Mouse (Mus musculus) monocyte, adult 5-6 weeks (primary cell): Measurements from ENCODE around the gene Xpo4. TPM values are rescaled to one million over a fixed set of nuclear protein-coding genes. Genes with fewer than 3 reads are reported as not detected.

ENCODE experiments used
- ATAC-seq: fragments of 153-309, 156-312 bp; replicated peaks from 2 replicates; pipeline ENCODE4 v1.8.0; 2017; ENCODE audit warnings: mild to moderate bottlenecking; ENCODE audit not compliant: low TSS enrichment, insufficient number of reproducible peaks, severe bottlenecking, poor library complexity, low FRiP score
- total RNA-seq: library from RNA; stranded (forward); fragments of 200-1000, 200-491, 200-594 nt; gene quantifications from 3 replicates; pipeline ENCODE4 v1.2.3, GENCODE M21; 2017

Gene Xpo4
- total RNA-seq, 1 experiment from 2014 or later: 34.4 TPM

DNA sequence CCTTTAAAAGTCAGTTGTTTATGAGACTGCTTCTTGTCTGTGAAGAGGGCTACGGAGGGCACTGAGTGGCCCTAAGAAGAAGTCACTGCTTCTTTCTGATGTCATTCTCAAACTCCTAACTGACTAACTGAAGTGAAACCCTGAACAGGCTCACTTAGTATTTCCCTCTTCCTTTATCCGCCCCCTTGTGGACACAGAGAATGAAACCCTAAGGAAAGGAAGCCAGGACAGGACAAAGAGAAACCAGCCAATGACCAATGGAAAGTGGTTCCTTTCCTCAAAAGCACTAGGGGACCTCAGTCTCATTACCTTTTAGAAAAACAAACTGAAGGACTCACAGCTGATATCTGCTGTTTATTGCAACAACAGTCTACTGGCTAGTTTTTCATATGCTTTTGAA, 45.7 kb downstream of the Xpo4 start:
- peak; percentile 79 for ATAC-seq

DNA sequence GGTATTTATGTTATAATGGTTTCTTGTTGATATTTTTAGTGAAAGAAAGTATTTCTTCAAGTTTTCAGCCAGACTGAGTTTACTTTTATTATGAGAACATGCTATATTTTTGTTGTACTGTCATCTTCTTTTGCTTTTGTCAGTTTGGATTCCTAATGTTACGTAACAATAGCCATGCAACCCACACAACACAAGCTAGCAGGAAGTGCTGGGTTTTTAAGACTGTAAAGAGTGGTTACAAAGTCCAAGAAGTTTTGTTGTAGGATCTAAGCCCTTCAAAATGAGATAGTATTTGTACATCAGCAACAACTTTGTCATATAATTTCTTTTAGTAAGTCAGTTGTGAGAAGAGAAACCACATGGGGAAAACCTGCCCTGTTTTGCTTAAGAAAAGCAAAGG, 47.6 kb downstream of the Xpo4 start:
- ATAC-seq: no peak

DNA sequence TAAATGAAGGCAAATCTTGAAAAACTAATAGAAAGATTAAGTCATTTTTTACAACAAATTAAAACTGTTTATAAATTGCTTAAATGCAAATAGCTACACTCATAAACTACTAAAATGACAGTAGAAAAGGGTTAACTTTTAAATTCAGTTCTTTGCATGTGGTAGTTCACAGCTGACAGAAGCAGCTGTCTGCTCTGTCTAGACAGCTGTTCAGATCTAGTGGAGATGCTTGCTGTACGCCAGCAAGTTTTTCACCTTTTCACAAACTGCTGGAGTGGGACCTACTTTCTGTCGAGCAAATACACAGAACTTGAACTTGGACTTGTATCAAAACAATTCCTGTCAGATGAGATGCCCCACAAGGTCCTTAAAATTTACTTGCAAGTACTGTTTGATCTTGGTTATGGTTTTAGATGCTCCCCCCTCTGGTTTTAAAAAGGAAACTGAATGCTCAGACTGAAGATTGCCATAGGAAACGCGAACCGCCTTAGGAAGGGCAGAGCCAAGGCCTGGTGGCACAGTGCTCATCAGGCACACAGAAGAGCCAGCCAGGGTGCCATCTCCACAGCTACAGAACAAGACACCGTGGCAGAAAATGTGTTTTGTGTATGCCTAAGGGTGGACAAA, 48.8 kb downstream of the Xpo4 start:
- ATAC-seq: no peak

DNA sequence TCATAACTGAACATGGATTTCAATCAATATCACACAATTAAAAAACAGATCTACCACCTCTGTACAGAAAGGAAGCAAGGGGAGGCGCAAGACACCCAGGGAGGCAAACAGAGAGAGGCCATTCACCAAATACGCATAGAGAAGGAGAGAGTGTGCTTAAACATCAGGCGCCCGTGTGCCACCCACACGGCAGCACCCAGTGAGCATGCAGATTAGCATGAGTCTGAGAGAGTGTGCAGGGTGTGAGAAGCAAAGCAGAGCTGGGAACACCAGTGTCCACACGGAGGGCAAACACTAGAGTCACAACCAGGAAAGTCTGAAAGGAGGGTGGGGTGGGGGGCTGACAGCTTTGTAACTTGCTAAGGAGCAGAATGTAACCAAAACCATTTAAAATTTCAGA, 49.4 kb downstream of the Xpo4 start:
- ATAC-seq: no peak

DNA sequence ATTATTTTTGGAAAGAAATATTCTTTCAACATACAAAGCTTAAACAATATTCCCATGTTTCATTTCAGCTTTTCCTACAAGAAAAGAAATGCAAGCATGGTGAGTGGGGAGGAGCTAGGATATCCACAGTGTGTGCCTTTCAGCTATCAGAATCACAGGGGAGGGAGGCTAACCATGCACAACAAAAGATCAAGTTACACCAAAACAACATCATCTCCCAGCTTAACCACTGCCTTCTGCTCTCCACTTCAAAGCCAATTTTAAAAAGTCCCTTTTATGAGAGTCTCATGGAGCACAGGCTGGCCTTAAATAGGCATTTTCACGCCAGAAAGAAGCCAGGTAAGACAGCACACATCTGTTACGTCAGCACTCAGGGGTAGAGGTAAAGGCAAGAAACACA, 54.2 kb downstream of the Xpo4 start:
- no peak for ATAC-seq

DNA sequence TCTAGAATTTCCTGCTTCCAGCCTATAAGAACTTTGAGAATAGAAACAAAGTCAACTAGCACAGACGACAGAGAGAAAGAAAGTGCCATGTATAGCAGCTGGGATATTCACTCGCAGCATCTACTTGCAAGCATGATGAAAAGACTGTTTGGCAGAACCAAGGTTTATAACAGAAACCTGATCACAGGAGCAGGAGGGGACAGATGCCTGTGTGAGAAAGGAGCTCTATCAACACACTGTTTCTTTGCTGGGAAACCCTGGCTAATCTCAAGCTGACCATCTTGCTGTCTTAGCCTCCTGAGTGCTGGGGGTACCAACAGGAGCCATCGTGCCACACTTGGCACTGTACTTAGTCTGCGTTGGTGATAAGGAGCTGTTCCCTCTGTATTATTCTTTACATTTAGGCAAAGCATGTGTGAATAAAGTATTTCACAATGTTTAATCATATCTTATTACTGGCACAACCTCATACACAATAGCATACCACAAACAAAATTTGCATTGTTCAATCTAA, 55.4 kb downstream of the Xpo4 start:
- no peak for ATAC-seq

DNA sequence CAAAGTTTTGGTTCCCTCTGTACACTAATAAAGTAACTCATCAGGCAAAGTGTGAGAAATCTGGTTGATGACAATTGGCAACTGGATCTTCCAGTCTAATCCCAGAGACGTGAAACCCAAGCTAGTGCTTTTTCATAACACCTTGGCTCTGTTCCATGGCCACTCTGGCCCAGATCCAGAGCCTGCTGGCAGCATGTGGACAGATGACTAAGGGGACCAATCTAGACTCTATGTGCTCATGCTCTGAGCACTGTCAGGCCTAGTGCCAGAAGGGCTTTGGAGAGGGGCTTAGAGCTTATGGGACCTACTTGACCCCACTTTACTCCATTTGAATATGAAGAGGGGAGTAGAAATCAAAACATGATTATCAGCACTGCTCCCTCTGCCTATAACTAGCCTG, 57.7 kb downstream of the Xpo4 start:
- no peak for ATAC-seq

DNA sequence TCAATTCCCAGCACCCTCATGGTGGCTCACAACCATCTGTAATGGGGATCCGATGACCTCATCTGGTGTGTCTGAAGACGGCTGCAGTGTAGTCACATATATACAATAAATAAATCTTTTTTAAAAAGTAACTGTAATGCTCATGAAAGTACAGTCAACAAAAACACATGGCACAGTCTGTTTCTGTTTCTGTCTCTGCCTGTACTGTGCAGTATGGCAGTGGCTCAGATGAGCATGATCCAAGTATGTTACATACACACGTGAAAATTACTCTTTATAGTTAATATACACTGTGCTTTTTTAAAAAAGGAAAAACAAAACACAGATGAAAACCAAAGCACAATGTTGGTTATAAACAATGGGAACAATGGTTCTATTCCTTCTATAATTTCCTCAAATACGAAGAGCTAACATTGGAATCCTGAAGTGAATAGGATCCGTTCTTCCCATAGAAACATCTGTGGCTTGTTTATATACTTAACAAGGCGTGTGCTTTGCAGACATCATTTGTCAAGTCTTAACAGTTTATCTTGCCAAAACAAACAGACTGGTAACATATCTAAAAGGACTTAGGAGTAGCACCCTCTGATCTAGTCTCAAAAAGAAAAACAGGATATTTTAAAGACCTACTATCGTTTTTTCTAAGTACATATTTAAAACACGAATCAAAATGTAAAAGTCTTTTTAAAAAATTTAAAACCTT, 58.4 kb downstream of the Xpo4 start:
- no peak for ATAC-seq

DNA sequence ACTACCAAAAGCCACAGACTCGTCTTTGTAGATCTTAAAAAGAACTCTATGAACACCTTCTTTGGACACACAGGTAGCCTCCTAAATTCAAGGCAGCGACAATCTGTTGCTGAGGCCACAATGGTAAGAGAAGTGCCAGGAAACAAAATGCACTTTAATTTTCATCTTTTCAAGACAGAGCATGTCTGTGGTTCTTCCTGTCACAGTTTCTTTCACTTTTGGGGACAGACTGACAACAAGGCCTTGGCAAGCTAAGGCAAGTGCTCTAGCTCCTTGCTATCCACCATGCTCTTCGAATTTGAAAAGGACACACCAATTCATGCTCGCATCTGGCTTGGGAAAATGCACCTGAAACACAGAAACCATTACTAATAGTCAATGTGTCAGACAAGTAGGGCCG, 72.0 kb downstream of the Xpo4 start:
- ATAC-seq: no peak

DNA sequence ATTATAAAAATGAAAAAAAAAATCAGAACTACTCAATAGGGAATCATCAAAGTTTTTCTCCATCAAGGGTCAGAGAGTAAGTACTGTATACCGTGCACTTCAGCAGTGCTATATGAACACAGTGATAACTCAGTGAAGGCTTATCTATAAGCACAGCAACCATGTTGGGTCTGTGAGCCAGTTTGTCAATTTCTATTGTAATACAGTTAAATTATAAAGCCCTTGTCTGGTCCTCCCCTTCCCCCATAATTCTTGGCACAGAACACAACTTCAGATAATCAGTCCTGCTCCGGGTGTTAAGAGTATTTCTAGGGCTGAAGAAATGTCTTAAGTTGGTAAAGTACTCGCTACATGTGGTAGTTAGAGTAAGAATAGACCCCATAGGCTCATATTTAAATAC, 73.4 kb downstream of the Xpo4 start:
- no peak for ATAC-seq

DNA sequence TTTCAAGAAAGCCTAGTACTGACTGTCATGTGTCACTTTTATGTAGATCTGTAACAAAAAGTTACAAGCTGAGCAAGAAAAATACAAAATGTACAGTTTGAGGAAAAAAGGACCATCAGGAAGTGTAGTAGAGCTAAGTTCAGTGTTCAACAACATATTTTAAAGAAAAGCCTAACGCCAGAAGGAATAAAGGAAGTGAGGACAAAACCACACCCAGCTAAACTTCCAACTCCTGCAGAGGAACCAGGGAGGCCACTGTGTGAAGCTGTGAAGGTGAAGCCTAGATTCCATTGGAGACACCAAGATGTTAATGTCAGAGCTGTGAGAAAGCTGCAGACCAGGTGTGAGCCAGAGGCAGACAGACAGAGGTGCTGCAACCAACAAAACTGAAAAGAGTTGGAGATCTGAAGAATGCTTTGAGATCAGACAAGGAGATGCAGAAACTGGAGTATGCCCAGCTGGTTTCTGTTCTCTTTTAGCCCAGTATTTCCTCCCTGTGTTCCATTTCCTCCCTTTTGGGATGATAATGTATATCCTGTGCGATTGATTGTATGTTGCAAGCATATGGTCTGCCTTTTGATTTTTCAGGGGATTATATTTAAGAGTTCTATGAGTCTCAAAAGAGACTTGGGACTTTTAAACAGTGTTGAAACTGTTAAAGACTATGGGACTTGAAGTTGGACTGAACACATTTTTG, 88.7 kb downstream of the Xpo4 start:
- ATAC-seq: 0 out of 2 replicates have a peak, but pooled peaks have one; percentile 25

DNA sequence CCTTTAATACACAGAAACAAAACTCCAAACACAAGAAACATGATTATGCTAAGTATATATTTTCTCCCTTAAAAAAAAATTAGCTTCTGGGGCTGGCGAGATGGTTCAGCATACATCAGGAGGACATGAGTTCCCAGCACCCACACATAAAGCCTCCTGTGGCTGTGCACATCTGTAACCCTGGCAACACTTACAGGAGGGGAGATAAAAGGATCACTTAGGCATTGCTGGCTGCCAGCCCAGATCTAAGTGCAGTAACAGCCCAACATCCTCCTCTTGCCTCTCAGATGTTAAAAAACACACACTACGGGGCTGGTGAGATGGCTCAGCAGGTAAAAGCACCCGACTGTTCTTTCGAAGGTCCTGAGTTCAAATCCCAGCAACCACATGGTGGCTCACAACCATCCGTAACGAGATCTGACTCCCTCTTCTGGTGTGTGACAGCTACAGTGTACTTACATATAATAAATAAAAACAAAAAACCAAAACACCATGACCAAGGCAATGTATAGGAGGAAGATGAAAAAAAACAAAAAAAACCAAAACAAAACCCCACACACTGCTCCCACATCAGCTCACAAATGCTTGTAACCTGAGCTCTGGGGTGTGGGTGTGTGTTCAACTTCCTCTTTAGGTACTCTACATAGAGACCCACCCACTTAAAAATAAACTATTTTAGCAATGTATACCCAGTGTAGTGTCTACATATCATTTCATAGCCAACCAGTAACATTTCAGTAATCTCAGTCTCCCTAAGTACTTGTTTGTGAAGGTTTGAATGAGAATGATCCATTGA, 90.2 kb downstream of the Xpo4 start:
- ATAC-seq: no peak

DNA sequence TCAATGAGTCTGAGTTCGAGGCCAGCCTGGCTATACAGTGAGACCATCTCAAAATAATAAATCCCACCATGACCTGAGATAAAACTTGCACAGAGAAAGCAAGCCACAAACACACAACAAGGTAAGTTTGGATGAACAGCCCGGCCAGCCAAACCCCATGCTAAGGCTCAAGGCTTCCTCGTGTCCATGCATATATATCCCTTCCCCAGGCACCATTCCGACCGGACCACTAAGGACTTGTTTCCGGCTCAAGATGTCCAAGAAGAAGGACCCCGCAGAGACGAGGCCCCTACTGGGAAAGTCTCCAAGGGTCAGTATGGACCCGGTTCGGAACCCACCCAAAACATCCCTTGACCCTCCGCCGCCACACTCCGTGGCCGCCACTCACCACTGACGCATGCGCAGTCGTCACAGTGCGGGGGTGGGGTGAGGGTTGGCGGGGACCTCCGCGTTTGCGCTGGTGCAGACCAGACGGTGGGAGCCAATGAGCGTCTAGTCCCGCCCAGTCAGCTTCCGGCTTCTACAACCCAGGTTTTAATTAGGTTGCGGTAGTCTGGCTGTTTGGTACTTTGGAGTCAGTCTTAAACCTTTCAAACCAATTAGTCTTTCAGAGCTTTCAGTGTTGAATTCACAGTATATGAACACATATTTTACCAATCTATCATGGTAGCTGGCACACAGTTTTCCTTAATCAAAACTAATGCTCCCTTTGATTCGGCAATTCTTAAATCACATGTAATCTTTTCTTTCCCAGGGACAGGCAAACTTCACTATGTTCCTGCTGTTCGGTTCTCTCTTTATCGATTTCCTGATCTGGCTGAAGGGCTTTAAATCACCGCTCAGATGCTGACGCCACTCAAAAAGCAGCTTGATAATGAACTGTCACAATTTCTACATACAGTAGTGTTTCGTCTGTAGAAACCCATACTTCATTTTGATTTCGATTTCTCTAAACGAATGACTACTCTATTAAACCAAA, 93.8 kb downstream of the Xpo4 start, which contains the start of gene Eef1akmt1:
Gene Eef1akmt1, minus strand, starts transcription at position 458 of the 979 bp plus-strand sequence.
- peak; percentile 98 for ATAC-seq

DNA sequence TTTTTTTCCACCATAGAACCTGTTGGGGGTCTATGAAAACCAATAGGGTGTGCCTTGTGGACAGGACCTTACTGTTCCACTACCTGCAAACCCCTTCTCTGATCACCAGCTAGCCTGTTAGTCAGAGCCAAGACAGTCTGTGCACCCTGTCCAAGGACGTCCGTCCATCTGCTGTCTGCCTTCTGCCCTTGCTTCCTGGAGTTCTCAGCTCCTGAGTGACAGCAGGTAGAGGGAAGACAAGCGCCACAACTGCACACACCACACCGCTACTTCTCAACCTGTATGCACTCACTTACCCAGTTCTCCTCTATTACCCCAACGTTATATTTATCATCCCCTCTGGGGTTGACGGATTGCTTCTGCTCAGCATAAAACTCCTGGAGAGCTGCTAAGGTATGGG, 99.6 kb downstream of the Xpo4 start:
- ATAC-seq: no peak

DNA sequence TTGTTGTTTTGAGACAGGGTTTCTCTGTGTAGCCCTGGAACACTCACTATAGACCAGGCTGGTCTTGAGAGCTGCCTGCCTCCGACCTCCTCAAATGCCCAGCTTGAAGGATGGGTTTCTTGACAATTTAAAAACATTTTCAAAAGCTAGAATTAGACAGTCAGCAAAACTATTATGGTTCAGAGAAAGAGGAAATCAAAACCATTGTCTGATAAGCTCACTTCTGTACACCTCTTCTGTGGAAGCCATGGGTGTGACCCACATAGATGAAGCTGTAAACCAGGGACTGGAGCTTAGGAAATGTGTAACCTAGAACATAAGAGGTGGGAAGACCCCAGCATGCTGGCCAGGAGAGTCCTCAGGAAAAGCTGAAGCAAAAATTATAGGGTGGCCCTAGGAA, 108.3 kb downstream of the Xpo4 start:
- no peak for ATAC-seq

DNA sequence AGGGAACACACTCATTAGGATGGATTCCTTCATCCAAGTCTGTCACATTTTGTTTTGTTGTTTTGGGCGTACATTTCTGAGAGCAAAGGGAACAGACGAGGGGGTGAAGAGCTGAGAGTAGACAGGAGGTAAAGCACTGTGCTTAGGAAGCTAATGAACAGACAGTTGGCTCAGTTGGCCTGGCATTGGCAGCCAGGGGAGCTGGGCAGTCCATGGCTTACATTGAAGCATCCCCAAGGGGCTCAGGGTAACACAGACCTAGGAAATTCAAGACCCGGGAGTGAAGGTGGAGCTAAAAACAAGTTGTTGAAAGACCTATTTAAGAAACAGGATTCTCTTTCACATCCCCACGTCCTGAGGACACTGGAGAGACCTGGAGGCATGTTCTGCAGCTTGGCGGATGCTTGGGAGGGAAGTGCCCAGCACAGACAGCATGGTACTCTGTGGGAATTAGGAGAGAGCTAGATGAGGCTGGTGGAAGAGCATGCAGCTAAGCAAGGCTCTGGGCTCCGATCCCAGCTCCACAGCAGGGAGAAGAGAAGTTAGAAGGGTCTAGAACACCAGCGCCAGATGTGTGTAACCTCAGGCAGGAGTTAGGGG, 109.7 kb downstream of the Xpo4 start:
- ATAC-seq: no peak

DNA sequence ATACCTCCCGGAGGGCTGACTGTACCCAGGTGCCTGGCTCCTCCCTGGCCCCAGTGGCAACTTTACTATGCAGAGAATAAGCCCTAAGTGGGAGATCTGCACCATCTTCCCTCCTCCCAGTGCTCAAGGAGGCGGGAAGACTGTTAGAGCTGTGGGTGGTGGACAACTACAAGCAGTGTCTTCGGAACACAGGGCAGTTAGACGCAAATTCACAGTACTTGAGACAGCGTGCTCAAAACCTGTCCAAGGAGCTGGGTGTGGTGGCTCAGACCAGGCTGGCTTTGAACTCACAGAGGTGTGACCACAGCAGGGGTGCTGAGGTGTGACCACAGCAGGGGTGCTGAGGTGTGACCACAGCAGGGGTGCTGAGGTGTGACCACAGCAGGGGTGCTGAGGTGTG, 110.8 kb downstream of the Xpo4 start:
- no peak for ATAC-seq

DNA sequence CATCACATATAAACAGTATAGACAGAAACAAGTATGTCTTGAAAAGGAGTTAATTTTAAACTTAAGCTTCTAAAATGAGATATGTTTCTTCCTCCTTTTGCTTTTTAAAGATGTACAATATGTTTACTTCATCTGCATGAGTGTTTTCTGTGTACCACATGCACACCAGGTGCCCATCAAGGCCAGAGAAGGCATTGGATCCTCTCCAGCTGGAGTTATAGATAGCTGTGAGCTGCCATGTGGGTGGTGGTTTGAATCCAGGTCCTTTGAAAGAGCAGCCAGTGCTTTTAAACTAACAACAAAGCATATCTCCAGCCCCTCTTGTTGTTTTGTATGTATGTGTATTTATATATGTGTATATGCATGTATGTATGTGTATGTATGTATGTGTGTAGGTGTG, 112.3 kb downstream of the Xpo4 start:
- ATAC-seq: no peak
